Mouse (Mus musculus) gastrocnemius, postnatal 25 days (tissue): ENCODE data around the gene Pif1. TPM values are rescaled to one million over a fixed set of nuclear protein-coding genes. Genes with fewer than 3 reads are reported as not detected.

Source experiments
- DNase-seq: peaks from one replicate; pipeline ENCODE4 v3.0.0; 2022
- total RNA-seq, 2 experiments: library from RNA; stranded (reverse); gene quantifications; 1 replicate in 1 of 2; 2 replicates in 1 of 2; pipeline ENCODE4 v1.2.3; 2021

The Pif1 gene
- total RNA-seq, 2 experiments from 2014 or later: not detected

DNA sequence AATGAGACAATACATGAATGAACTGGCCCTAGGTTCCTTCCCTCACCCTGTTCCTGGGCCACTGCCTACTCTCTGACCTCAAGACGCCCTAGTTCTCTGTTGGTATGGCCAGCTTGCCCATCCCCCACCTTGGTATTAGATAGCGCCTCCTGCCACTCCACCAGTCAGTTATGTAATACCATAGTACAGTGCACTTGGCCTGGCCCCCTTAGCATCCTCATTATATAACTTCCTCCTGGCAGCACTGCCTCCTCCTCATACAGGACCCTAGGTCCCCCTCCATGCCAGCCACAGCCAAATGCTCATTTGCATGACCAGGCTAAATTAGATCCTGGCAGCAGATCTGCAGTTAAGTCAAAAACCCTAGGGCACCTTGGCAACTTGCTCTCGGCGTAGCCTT is 25.9 kb upstream of the Pif1 start:
- DNase-seq: peak; percentile 82

DNA sequence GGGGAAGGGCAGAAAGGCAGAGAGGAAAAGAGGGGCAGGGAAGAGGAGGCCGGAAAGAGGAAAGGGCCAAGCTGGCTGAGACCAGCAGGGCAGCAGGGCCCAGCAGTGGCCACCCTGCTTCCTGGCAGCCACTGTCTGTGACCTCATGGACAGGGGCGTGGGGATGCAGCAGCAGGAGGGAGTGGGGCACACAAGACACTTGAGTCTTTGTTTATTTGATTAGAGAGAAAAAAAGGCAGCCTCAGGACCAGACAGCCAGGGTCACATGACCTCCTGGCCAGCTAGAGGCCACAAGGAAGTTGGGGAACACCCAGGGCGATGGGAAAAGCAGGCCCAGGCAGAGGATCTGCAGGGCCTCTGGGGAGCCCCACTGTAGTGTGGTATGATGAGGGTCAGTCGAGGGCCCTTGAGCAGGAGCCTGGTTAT is 24.9 kb upstream of the Pif1 start:
- DNase-seq: peak; percentile 78

DNA sequence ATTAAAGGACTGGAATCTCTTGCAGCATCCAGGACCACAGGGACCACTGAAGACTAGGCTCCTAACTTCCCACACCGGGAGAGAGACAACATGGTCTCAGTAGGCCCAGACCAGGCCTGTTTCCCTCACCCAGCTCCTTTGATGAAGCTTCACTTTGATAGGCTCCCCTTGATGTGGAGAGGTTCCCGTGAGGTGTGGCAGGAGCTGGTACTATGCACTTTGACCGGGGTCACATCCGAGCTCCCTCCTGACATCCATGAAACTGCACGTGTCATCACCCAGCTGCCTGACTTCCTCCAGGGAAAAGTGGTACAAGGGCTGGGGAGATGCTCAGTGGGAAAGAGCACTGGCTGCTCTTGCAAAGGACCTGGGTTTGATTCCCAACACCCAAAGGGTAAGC is 23.9 kb upstream of the Pif1 start:
- DNase-seq: no peak

GRCm38 (mm10) chr9:65564698-65565097 is 22.3 kb upstream of the Pif1 start:
- no peak for DNase-seq

- DNase-seq: no peak
Observed at GRCm38 (mm10) chr9:65568787-65569186, 18.2 kb upstream of the Pif1 start.

DNA sequence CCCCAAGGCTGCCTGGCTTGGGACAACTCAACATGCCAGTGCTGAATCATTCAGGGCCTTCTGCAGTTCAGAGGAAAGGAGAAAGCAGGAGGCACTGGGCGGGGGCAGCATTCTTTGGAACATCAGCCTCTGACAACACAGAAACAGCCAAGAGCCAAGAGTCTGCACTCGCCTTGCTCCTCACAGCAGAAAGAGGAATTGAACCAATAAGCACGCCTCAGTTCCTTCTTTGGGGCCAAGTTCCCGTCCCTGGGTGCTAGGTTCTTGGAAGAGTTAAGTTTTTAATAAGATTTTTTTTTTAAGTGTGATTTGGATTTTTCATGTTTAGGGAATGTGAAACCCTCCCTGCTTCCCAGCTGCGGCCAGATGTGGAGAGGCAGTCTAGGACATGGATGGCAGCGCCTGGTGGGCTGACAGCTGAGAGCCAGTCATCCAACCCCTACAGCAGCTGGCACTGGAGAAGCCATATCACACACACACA is 17.4 kb upstream of the Pif1 start:
- DNase-seq: peak; percentile 79

DNA sequence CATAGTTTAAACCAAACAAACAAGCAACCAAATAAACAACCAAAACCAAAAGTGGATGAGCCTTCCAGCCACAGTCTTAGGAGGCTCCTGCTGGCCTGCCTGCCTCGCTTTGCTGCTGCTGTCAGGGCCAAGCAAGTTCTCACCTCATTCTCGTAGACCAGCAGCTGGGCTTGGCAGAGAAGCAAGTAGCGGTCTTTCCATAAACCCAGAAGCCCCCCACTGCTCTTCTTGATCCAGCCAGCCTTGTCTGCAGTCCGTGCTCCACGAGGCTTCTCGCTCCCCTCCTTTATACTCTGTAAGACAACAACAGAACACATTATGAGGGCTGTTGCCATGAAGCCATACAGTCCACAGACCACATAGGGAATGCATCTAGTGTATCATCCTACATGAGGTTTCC is 14.1 kb upstream of the Pif1 start:
- no peak for DNase-seq

- DNase-seq: no peak
Observed at GRCm38 (mm10) chr9:65574513-65575392, 12.2 kb upstream of the Pif1 start.

DNA sequence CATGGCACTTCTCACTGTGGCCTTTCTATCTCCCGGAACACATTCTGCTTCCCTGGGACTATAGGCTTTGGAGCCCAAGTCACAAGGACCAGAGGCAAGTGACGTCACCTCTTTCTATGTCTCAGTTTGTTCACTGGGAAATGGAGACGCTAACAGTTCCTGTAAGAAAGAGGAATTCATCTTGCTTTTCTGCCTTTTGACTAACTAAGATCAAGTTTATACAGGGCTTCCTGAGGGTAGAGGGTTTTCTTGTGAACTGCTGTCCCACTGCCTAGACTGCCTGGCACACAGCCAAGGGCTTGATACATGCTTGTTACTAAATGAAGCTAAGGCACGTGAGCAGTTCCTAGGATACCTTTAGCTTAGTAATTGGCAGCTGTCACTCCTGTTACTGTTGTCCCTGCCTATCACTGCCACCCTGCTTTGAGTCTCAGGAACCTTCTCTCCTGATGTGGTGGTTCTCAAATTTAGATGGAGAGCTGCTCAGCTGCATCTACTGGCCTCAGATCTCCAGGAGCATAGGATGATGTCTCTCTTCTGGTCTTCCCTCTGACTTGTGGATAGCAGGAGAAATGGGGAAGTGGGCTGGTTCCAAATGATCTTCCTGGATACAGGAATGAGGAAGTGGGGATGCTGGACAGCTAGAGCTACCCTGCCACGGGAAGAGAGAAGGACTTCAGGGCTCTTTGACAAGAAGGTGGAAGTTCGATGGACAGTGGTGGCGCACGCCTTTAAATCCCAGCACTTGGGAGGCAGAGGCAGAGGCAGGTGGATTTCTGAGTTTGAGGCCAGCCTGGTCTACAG is 11.4 kb upstream of the Pif1 start:
- DNase-seq: no peak

GRCm38 (mm10) chr9:65576861-65577510 is 10.0 kb upstream of the Pif1 start:
- peak; percentile 45 for DNase-seq

GRCm38 (mm10) chr9:65577511-65578196 is 9.3 kb upstream of the Pif1 start:
- no peak for DNase-seq

GRCm38 (mm10) chr9:65578801-65579249 is 8.1 kb upstream of the Pif1 start:
- DNase-seq: peak; percentile 46

- DNase-seq: peak; percentile 98
Observed at GRCm38 (mm10) chr9:65579781-65580371, 7.1 kb upstream of the Pif1 start, which contains the start of gene Plekho2. Plekho2 (minus strand) TSS chr9:65580040.

GRCm38 (mm10) chr9:65580401-65581256 is 6.3 kb upstream of the Pif1 start:
- DNase-seq: peak; percentile 79

DNA sequence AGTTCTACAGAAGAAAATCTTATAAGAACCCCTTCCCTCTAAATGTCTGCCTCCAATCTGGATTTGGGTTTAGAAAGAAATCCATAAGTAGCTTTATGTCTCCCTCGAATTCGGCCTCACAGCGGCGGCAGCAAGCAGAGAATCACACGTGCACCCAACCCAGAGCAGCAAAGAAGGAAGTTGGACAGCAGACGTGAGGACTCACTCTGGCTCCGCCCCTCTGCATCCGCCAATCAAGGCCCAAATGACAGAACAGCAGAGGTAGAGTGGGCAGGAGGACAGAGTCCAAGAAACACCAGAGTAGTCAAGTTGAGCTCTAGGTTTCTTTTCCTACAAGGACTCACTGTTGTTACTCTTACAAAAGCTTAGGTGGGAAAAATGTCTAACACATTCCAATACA is 3.9 kb upstream of the Pif1 start:
- no peak for DNase-seq

DNA sequence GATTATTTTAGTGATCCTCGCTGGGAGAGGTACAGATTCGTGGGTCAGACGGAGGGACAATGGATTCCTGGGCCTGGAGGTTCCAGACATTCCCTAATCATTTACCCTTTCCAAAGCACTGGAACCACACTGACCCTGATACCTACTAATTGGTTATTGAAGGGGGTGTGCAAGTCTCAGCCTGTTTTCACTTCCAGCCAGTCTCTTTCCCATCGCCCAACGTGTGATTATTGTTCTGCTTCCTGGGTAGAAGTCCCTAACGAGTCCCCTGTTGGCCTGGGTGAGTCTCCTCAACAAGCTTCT is 261 bp downstream of the Pif1 start:
- no peak for DNase-seq

- no peak for DNase-seq
Observed at GRCm38 (mm10) chr9:65587573-65588358, 806 bp downstream of the Pif1 start.

DNA sequence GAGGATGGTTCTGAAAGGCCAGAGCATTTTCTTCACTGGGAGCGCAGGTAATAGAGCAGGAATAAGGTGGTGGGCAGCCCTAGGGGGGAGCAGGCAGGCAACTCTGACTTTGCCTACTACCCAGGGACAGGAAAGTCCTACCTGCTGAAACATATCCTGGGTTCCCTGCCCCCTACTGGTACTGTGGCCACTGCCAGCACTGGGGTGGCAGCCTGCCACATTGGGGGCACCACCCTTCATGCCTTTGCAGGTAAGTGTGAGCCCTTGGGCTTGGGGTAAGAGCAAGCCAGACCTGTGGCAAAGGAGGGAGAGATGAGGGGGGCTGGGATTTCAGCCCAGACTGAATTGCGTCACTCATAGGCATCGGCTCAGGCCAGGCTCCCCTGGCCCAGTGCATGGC is 2.1 kb downstream of the Pif1 start:
- DNase-seq: no peak

GRCm38 (mm10) chr9:65592721-65593120 is 5.8 kb downstream of the Pif1 start:
- DNase-seq: no peak

GRCm38 (mm10) chr9:65593596-65593995 is 6.6 kb downstream of the Pif1 start:
- DNase-seq: no peak
